In genomic region chr9:60744171-60744969, GRCm38 (mm10) we compare ENCODE assay signal across 8 mouse cellular contexts. TPM values are rescaled to one million over a fixed set of nuclear protein-coding genes. Genes with fewer than 3 reads are reported as not detected.
A peak's percentile ranks its signal among the peaks of the same experiment; 100 is the strongest.
DNase-seq lines count a peak whose midpoint lies in the region; ATAC-seq and TF ChIP-seq lines count a peak whose summit lies in the region.

No protein-coding gene starts in this region.

- no peak overlapping the region for H3K4me2 ChIP-seq in intestine, embryonic 14.5 days (ENCODE audit: low read length)
- H3K4me2 ChIP-seq in intestine, embryonic 15.5 days (replicated peaks), result no peak overlapping the region
- no peak overlapping the region for H3K4me2 ChIP-seq in lung, embryonic 14.5 days

- peak; percentile 90 for TF ChIP-seq CTCF in bone marrow macrophage, adult 2 months (IDR thresholded peaks at IDR 0.05; ENCODE audit: low read depth, low read length)
- TF ChIP-seq CTCF in lung, embryonic 14.5 days (IDR thresholded peaks at IDR 0.05; ENCODE audit: low read depth), result peak; percentile 87

- H3K9me3 ChIP-seq in intestine, embryonic 14.5 days (ENCODE audit: control insufficient read depth, low read length), result no peaks in the 10 kb centered on the region
- no peaks in the 10 kb centered on the region for H3K9me3 ChIP-seq in intestine, embryonic 15.5 days
- no peaks in the 10 kb centered on the region for H3K9me3 ChIP-seq in lung, embryonic 14.5 days (ENCODE audit: low read depth, low read length)

- no peak for TF ChIP-seq POLR2A in bone marrow macrophage, adult 2 months (IDR thresholded peaks at IDR 0.05; ENCODE audit: borderline replicate concordance, low read depth, low read length)

- WGBS in intestine, embryonic 14.5 days, result 50% methylated on average over 18 of the region's 18 CpGs
- 48% methylated on average over 18 of the region's 18 CpGs for WGBS in intestine, embryonic 15.5 days
- WGBS in lung, embryonic 14.5 days, result 43% methylated on average over 18 of the region's 18 CpGs

- H3K4me3 ChIP-seq in intestine, embryonic 14.5 days (ENCODE audit: low read depth, low read length), result no peak overlapping the region
- H3K4me3 ChIP-seq in intestine, embryonic 15.5 days (replicated peaks), result no peak overlapping the region
- no peak overlapping the region for H3K4me3 ChIP-seq in bone marrow macrophage, adult 2 months (ENCODE audit: insufficient read depth, low read length)
- H3K4me3 ChIP-seq in lung, embryonic 14.5 days (ENCODE audit: low read depth, low read length), result no peak overlapping the region

- H3K4me1 ChIP-seq in intestine, embryonic 14.5 days (replicated peaks; ENCODE audit: control insufficient read depth, insufficient read depth, low read length), result peaks cover 7% of the 10 kb centered on the region
- H3K4me1 ChIP-seq in intestine, embryonic 15.5 days (replicated peaks), result peaks cover 17% of the 10 kb centered on the region; the same call in 1 of the 2 replicates
- peaks cover 19% of the 10 kb centered on the region for H3K4me1 ChIP-seq in bone marrow macrophage, adult 2 months (ENCODE audit: control insufficient read depth, insufficient read depth, low read length)
- peaks cover 17% of the 10 kb centered on the region; the same call in 1 of the 2 replicates for H3K4me1 ChIP-seq in lung, embryonic 14.5 days (ENCODE audit: insufficient read depth)

- H3K36me3 ChIP-seq in intestine, embryonic 14.5 days (ENCODE audit: control insufficient read depth, insufficient read depth, low read length), result no peaks in the 10 kb centered on the region
- H3K36me3 ChIP-seq in intestine, embryonic 15.5 days, result no peaks in the 10 kb centered on the region
- H3K36me3 ChIP-seq in lung, embryonic 14.5 days (ENCODE audit: insufficient read depth), result no peaks in the 10 kb centered on the region

- H3K27me3 ChIP-seq in intestine, embryonic 14.5 days (replicated peaks; ENCODE audit: control insufficient read depth, insufficient read depth, low read length), result no peaks in the 10 kb centered on the region
- no peaks in the 10 kb centered on the region for H3K27me3 ChIP-seq in intestine, embryonic 15.5 days (replicated peaks)
- H3K27me3 ChIP-seq in lung, embryonic 14.5 days (ENCODE audit: insufficient read depth, low read length), result no peaks in the 10 kb centered on the region

- no peak overlapping the region for H3K9ac ChIP-seq in intestine, embryonic 14.5 days (ENCODE audit: low read length)
- no peak overlapping the region for H3K9ac ChIP-seq in intestine, embryonic 15.5 days
- H3K9ac ChIP-seq in lung, embryonic 14.5 days, result no peak overlapping the region

- no peak for ATAC-seq in intestine, embryonic 14.5 days (replicated peaks; ENCODE audit: low FRiP score, low TSS enrichment, low read depth)
- ATAC-seq in intestine, embryonic 15.5 days, result no peak
- peak; percentile 56; the same call in 1 of the 2 replicates for ATAC-seq in lung, embryonic 14.5 days (ENCODE audit: insufficient read depth)

- no peak overlapping the region for H3K27ac ChIP-seq in intestine, embryonic 14.5 days (ENCODE audit: low read depth)
- H3K27ac ChIP-seq in intestine, embryonic 15.5 days, result no peak overlapping the region
- no peak overlapping the region for H3K27ac ChIP-seq in bone marrow macrophage, adult 2 months (ENCODE audit: insufficient read depth, low read depth, low read length)
- no peak overlapping the region for H3K27ac ChIP-seq in lung, embryonic 14.5 days (ENCODE audit: low read depth)

- peak; percentile 71 for DNase-seq in intestine, embryonic 14.5 days (ENCODE audit: low spot score)
- peak; percentile 21 for DNase-seq in CD4-positive helper T cell, adult 2 months (ENCODE audit: low read depth, low spot score)
- peak; percentile 16 for DNase-seq in fat pad, adult 2 months (ENCODE audit: extremely low read depth, low read depth, low spot score)
- peak; percentile 43 for DNase-seq in induced T-regulatory cell, adult 2 months (ENCODE audit: low read depth)
- DNase-seq in lung, embryonic 14.5 days, result peak; percentile 83
- DNase-seq in right cerebral cortex, postnatal 25 days, result peak; percentile 48

RNA-seq across cellular contexts. Expression of gene Larp6, which starts 31.6 kb away (rescaled TPM):
- 2.2 and 2.7 TPM in 2 replicates for polyA plus RNA-seq in intestine, embryonic 14.5 days (2014; fragmentation: Nextera tagmentation; extraction: Ambion mirVana)
- polyA plus RNA-seq in intestine, embryonic 15.5 days (2015; fragmentation: Nextera tagmentation; extraction: Ambion mirVana), result 1.6 and 1.8 TPM in 2 replicates
- polyA plus RNA-seq in bone marrow macrophage, adult 2 months (2012; ENCODE audit: insufficient read depth, insufficient read length, missing spikeins), result not detected in 2 replicates
- polyA plus RNA-seq in lung, embryonic 14.5 days (2014; fragmentation: Nextera tagmentation; extraction: Ambion mirVana), result 1.3 and 1.8 TPM in 2 replicates

RNA-seq across cellular contexts. Expression of gene Uaca, which starts 50.0 kb away (rescaled TPM):
- 26.2 and 44.3 TPM in 2 replicates for polyA plus RNA-seq in intestine, embryonic 14.5 days (2014; fragmentation: Nextera tagmentation; extraction: Ambion mirVana)
- 56.3 and 58.8 TPM in 2 replicates for polyA plus RNA-seq in intestine, embryonic 15.5 days (2015; fragmentation: Nextera tagmentation; extraction: Ambion mirVana)
- 5.9 and 6.0 TPM in 2 replicates for polyA plus RNA-seq in bone marrow macrophage, adult 2 months (2012; ENCODE audit: insufficient read depth, insufficient read length, missing spikeins)
- 16.1 and 28.3 TPM in 2 replicates for polyA plus RNA-seq in lung, embryonic 14.5 days (2014; fragmentation: Nextera tagmentation; extraction: Ambion mirVana)

RNA-seq across cellular contexts. Expression of gene Lrrc49, which starts 56.4 kb away (rescaled TPM):
- polyA plus RNA-seq in intestine, embryonic 14.5 days (2014; fragmentation: Nextera tagmentation; extraction: Ambion mirVana), result 18.7 and 21.2 TPM in 2 replicates
- 11.6 and 14.7 TPM in 2 replicates for polyA plus RNA-seq in intestine, embryonic 15.5 days (2015; fragmentation: Nextera tagmentation; extraction: Ambion mirVana)
- 5.8 and 7.5 TPM in 2 replicates for polyA plus RNA-seq in bone marrow macrophage, adult 2 months (2012; ENCODE audit: insufficient read depth, insufficient read length, missing spikeins)
- polyA plus RNA-seq in lung, embryonic 14.5 days (2014; fragmentation: Nextera tagmentation; extraction: Ambion mirVana), result 21.1 and 21.9 TPM in 2 replicates

Comparison
In these comparisons a context has a peak if more than half of its experiments do, and no peak if none do; other contexts are left out.
1. DNase-seq: peak in every context shown above with its lines; median percentile 83 in lung, embryonic 14.5 days; 71 in intestine, embryonic 14.5 days; 48 in right cerebral cortex, postnatal 25 days; 43 in induced T-regulatory cell, adult 2 months; 21 in CD4-positive helper T cell, adult 2 months; 16 in fat pad, adult 2 months.